Mouse (Mus musculus): ENCODE data around the gene Ldhd. TPM values are rescaled to one million over a fixed set of nuclear protein-coding genes. Genes with fewer than 3 reads are reported as not detected.

The Ldhd gene
- polyA plus RNA-seq, 2 experiments, result 0.74 to 0.77 TPM

DNA sequence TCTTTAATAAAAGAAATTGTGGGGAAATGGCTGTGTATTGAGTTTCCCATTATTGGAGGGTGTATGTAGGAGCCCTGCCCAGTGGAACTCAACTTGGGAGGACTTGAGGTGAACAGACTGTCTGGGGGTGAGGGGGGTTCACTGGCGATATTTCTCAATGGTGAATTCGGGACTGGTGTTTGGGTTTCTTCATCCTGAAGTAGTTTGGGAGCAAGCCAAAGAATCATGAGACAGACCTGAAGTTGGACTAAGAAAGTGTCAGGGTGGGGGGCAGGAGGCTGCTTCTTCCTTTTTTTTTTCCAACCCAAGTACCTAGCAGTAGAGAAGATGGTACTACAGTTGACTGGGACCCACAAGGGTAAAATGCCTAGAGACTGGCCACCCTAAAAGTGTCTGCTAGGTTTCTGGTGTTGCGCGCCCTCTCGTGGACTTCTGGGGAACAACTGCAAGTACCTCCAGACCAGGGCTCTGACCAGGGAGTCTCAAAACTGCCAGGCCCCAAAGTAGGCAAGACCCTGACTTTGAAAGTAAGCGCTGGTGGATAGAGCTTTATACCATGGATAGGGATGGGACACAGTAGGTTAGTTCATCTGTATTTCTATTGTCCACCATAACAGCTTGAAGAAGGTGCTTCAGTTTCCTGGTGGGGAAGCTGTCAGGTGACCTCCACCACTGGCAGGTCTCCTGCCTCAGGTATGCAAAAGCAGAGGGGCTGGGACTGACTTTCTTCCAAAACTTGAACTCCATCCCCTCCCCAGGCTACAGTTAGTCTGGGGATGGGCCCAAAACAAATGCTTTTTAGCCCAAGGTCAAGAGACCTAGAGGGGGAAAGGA is 4.3 kb downstream of the Ldhd start:
- no peak overlapping the region for H3K4me2 ChIP-seq (replicated peaks; ENCODE audit: low read depth, low read length, severe bottlenecking)
- no peaks in the 10 kb centered on the region for H3K9me3 ChIP-seq (ENCODE audit: control insufficient read depth, low read length)
- H3K27ac ChIP-seq (replicated peaks; ENCODE audit: low read depth, low read length), result no peak overlapping the region
- H3K9ac ChIP-seq (ENCODE audit: low read depth, low read length, severe bottlenecking), result no peak overlapping the region
- ATAC-seq (ENCODE audit: low FRiP score, low read depth), result no peak
- no peak for TF ChIP-seq POLR2A (IDR thresholded peaks at IDR 0.05; ENCODE audit: borderline replicate concordance, extremely low read depth, insufficient read depth, insufficient read length)
- WGBS, result 32% methylated on average over 6 of the region's 6 CpGs
- H3K4me3 ChIP-seq (replicated peaks; ENCODE audit: low read length), result no peak overlapping the region
- no peaks in the 10 kb centered on the region for H3K27me3 ChIP-seq (ENCODE audit: control insufficient read depth, insufficient read depth, low read length)
- H3K4me1 ChIP-seq (ENCODE audit: control insufficient read depth, insufficient read depth, low read length), result peaks cover 2% of the 10 kb centered on the region; the same call in 1 of the 2 replicates
- peaks cover 48% of the 10 kb centered on the region for H3K36me3 ChIP-seq (ENCODE audit: control insufficient read depth, insufficient read depth, low read length)
- peak; percentile 66 for DNase-seq (ENCODE audit: low spot score)

GRCm38 (mm10) chr8:111624853-111625221 is 5.3 kb downstream of the Ldhd start:
- H3K36me3 ChIP-seq (ENCODE audit: control insufficient read depth, insufficient read depth, low read length), result peaks cover 48% of the 10 kb centered on the region
- H3K27ac ChIP-seq (replicated peaks; ENCODE audit: low read depth, low read length), result no peak overlapping the region
- no peak for ATAC-seq (ENCODE audit: low FRiP score, low read depth)
- 96% methylated on average over 10 of the region's 10 CpGs for WGBS
- no peak overlapping the region for H3K4me3 ChIP-seq (replicated peaks; ENCODE audit: low read length)
- no peak for TF ChIP-seq POLR2A (IDR thresholded peaks at IDR 0.05; ENCODE audit: borderline replicate concordance, extremely low read depth, insufficient read depth, insufficient read length)
- no peak overlapping the region for H3K9ac ChIP-seq (ENCODE audit: low read depth, low read length, severe bottlenecking)
- no peak overlapping the region for H3K4me2 ChIP-seq (replicated peaks; ENCODE audit: low read depth, low read length, severe bottlenecking)
- no peaks in the 10 kb centered on the region for H3K27me3 ChIP-seq (ENCODE audit: control insufficient read depth, insufficient read depth, low read length)
- H3K9me3 ChIP-seq (ENCODE audit: control insufficient read depth, low read length), result no peaks in the 10 kb centered on the region
- H3K4me1 ChIP-seq (ENCODE audit: control insufficient read depth, insufficient read depth, low read length), result no peaks in the 10 kb centered on the region
- no peak for DNase-seq (ENCODE audit: low spot score)

DNA sequence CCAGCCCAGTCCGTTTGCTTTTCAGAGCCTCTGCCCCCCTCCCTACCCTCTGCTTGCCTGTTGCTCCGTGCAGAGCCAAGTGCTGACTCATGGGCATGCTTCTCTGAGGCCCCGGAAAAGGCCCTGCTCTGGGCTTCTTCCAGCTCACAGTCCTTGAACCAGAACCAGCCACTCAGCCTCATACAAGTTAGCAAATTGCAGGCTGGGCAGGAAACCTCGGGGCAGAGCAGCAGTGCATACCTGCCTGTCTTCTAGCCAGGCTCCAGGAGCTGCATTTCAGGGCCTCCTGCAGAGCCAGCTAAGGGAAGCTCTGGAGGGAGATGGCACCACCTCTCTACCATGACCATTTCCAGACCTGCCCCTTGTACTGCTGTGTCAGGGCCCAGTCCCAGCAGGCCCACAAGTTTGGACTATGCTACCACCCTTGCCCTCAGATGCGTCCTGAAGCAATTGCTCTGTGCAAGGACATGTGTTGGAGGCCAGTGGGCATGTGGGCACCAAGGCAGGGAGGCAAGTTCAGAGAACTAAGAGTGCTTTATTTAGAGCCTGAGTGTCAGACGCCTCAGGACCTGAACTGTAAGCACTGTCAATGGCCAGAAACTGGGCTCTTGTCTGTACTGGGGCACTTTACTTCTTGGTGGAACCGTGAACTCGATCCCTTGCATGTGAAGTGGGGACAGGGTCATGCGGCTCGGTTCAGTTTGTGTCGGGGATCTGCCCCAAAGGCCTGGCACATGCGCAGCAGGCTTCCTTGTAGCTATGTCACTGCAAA is 5.9 kb downstream of the Ldhd start:
- DNase-seq (ENCODE audit: low spot score), result no peak
- Histone ChIP-seq H3K9me3 (ENCODE audit: control insufficient read depth, low read length) (no peaks in the 10 kb centered on the region), H3K36me3 (ENCODE audit: control insufficient read depth, insufficient read depth, low read length) (peaks cover 50% of the 10 kb centered on the region), H3K27me3 (ENCODE audit: control insufficient read depth, insufficient read depth, low read length) (no peaks in the 10 kb centered on the region), H3K4me2 (replicated peaks; ENCODE audit: low read depth, low read length, severe bottlenecking) (no peak overlapping the region), H3K27ac (replicated peaks; ENCODE audit: low read depth, low read length) (no peak overlapping the region), H3K4me1 (ENCODE audit: control insufficient read depth, insufficient read depth, low read length) (no peaks in the 10 kb centered on the region), H3K4me3 (replicated peaks; ENCODE audit: low read length) (no peak overlapping the region), H3K9ac (ENCODE audit: low read depth, low read length, severe bottlenecking) (no peak overlapping the region)
- no peak for ATAC-seq (ENCODE audit: low FRiP score, low read depth)
- 84% methylated on average over 12 of the region's 12 CpGs for WGBS
- no peak for TF ChIP-seq POLR2A (IDR thresholded peaks at IDR 0.05; ENCODE audit: borderline replicate concordance, extremely low read depth, insufficient read depth, insufficient read length)

- Histone ChIP-seq H3K4me2 (replicated peaks; ENCODE audit: low read depth, low read length, severe bottlenecking) (no peak overlapping the region), H3K4me1 (ENCODE audit: control insufficient read depth, insufficient read depth, low read length) (peaks cover 6% of the 10 kb centered on the region; the same call in 1 of the 2 replicates), H3K9me3 (ENCODE audit: control insufficient read depth, low read length) (no peaks in the 10 kb centered on the region), H3K27ac (replicated peaks; ENCODE audit: low read depth, low read length) (no peak overlapping the region), H3K27me3 (ENCODE audit: control insufficient read depth, insufficient read depth, low read length) (no peaks in the 10 kb centered on the region), H3K4me3 (replicated peaks; ENCODE audit: low read length) (no peak overlapping the region), H3K36me3 (ENCODE audit: control insufficient read depth, insufficient read depth, low read length) (peaks cover 44% of the 10 kb centered on the region), H3K9ac (ENCODE audit: low read depth, low read length, severe bottlenecking) (no peak overlapping the region)
- no peak for TF ChIP-seq POLR2A (IDR thresholded peaks at IDR 0.05; ENCODE audit: borderline replicate concordance, extremely low read depth, insufficient read depth, insufficient read length)
- ATAC-seq (ENCODE audit: low FRiP score, low read depth) (no peak), DNase-seq (ENCODE audit: low spot score) (no peak)
- WGBS, result 90% methylated on average over 10 of the region's 10 CpGs
Measured at GRCm38 (mm10) chr8:111622553-111622952, 7.6 kb downstream of the Ldhd start.

DNA sequence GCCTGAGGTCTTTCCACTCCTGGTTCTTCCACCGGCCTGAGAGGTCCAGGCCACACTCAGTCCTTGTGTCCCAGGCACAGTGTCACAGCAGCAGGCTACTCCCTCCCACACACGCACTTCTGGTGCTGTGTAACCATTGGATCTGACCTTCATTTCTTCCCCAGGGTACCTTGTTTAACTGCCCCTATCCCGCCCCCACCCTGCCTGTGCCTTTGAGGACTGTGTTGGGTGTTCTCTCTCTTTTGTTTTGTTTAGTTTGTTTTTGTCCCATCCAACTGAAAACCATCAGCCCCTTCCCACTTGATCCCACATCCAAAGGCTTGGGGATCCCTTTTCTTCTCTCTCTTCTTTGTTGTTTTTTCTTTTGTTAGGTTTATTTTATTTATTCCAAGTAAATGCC is 8.1 kb downstream of the Ldhd start:
- Histone ChIP-seq H3K4me2 (replicated peaks; ENCODE audit: low read depth, low read length, severe bottlenecking) (no peak overlapping the region), H3K9me3 (ENCODE audit: control insufficient read depth, low read length) (no peaks in the 10 kb centered on the region), H3K36me3 (ENCODE audit: control insufficient read depth, insufficient read depth, low read length) (peaks cover 41% of the 10 kb centered on the region), H3K27me3 (ENCODE audit: control insufficient read depth, insufficient read depth, low read length) (no peaks in the 10 kb centered on the region), H3K9ac (ENCODE audit: low read depth, low read length, severe bottlenecking) (no peak overlapping the region), H3K4me3 (replicated peaks; ENCODE audit: low read length) (no peak overlapping the region), H3K4me1 (ENCODE audit: control insufficient read depth, insufficient read depth, low read length) (peaks cover 6% of the 10 kb centered on the region; the same call in 1 of the 2 replicates), H3K27ac (replicated peaks; ENCODE audit: low read depth, low read length) (no peak overlapping the region)
- 86% methylated on average over 3 of the region's 3 CpGs for WGBS
- ATAC-seq (ENCODE audit: low FRiP score, low read depth) (no peak), DNase-seq (ENCODE audit: low spot score) (no peak)
- TF ChIP-seq POLR2A (IDR thresholded peaks at IDR 0.05; ENCODE audit: borderline replicate concordance, extremely low read depth, insufficient read depth, insufficient read length), result no peak
